Mouse (Mus musculus) neural tube, embryonic 15.5 days (tissue): ENCODE results near the gene Pcp4l1. TPM values are rescaled to one million over a fixed set of nuclear protein-coding genes. Genes with fewer than 3 reads are reported as not detected.

Experiments used
- ATAC-seq: fragments of 200-750 bp; cut with Nextera tagmentation; 2 replicates; pipeline ENCODE4 v1.8.0; 2017; ENCODE audit warnings: mild to moderate bottlenecking, moderate TSS enrichment, moderate library complexity; ENCODE audit not compliant: low FRiP score
- H3K27ac ChIP-seq: fragments of 300-500 bp; sonication (generic); replicated peaks from 2 replicates; pipeline ENCODE4 v1.5.1; 2015; ENCODE audit warnings: mild to moderate bottlenecking, inconsistent platforms
- H3K27me3 ChIP-seq: fragments of 300-500 bp; sonication (generic); replicated peaks from 2 replicates; pipeline ENCODE4 v1.6.1; 2015; ENCODE audit warnings: inconsistent platforms
- H3K36me3 ChIP-seq: fragments of 300-500 bp; sonication (generic); 2 replicates; pipeline ENCODE4 v1.6.1; 2015; ENCODE audit warnings: inconsistent platforms
- H3K4me1 ChIP-seq: fragments of 300-500 bp; sonication (generic); 2 replicates; pipeline ENCODE4 v1.6.1; 2015; ENCODE audit warnings: inconsistent platforms
- H3K4me2 ChIP-seq: fragments of 300-500 bp; sonication (generic); 2 replicates; pipeline ENCODE4 v1.6.1; 2015; ENCODE audit warnings: inconsistent platforms, mild to moderate bottlenecking, moderate library complexity
- H3K4me3 ChIP-seq: fragments of 300-500 bp; sonication (generic); replicated peaks from 2 replicates; pipeline ENCODE4 v1.5.1; 2015; ENCODE audit warnings: mild to moderate bottlenecking, inconsistent platforms
- H3K9ac ChIP-seq: fragments of 300-500 bp; sonication (generic); replicated peaks from 2 replicates; pipeline ENCODE4 v1.6.1; 2015; ENCODE audit warnings: mild to moderate bottlenecking, inconsistent platforms
- H3K9me3 ChIP-seq: fragments of 300-500 bp; sonication (generic); replicated peaks from 2 replicates; pipeline ENCODE4 v1.6.1; 2016; ENCODE audit warnings: inconsistent platforms
- WGBS: fragments of 180-500 bp; shearing (Covaris S2); methylation state at CpG from one replicate; pipeline ENCODE4 v1.1.7; 2015; ENCODE audit warnings: mixed read lengths; 5-methylcytosine and 5-hydroxymethylcytosine counted together
- polyA plus RNA-seq: library from polyadenylated mRNA; unstranded; fragments of >200 nt; fragmentation: Nextera tagmentation; extraction: Ambion mirVana; gene quantifications from 2 replicates; pipeline ENCODE4 v1.2.1, GENCODE M21; 2015

Gene Pcp4l1
- polyA plus RNA-seq, 1 experiment from 2014 or later, result 34.0 TPM

DNA sequence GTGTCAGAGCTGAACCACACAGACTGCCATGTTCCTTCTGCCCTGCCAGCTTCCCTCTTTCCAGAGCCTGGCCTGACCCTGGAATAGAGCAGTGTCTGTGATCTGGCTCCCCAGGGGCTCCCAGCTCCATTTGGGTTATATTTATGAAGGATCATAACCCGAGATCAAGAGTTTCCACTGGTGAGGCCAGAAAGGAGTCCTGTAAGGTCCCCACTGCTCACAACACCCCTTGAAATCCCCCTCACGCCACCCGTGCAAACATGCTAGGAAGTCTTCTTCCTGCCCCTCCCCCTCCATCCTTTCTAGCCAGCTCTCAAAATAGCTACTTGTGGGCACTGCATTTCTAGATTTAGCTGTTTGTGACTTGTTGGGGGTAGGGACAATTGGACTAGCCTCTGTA lies 12.4 kb downstream of the Pcp4l1 start:
- Histone ChIP-seq H3K27ac (no peak overlapping the region), H3K9me3 (no peaks in the 10 kb centered on the region), H3K4me1 (peaks cover 18% of the 10 kb centered on the region), H3K4me3 (no peak overlapping the region), H3K27me3 (no peaks in the 10 kb centered on the region), H3K9ac (no peak overlapping the region), H3K4me2 (no peak overlapping the region), H3K36me3 (no peaks in the 10 kb centered on the region)
- 72% methylated on average over 3 of the region's 3 CpGs for WGBS
- ATAC-seq, result no peak

DNA sequence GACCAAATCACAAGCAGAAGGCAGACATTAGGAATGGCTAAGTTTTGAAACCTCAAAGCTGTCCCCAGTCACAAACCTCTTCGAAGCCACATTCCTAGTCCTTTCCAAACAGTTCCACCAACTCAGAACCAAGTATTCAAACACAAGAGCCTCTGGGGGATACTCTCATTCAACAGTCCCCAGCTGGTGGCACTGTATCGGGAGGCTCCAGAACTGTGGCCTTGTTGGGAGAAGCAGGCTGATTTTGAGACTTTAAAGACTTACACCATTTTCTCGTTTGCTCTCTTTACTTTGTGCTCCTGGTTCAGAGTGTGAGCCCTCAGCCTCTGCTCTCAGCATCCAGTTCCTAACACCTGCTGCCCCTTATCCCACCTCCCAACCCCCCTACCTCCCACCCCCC lies 13.0 kb downstream of the Pcp4l1 start:
- ATAC-seq, result no peak
- Histone ChIP-seq H3K4me3 (no peak overlapping the region), H3K27me3 (no peaks in the 10 kb centered on the region), H3K27ac (no peak overlapping the region), H3K4me2 (no peak overlapping the region), H3K9me3 (no peaks in the 10 kb centered on the region), H3K9ac (no peak overlapping the region), H3K36me3 (no peaks in the 10 kb centered on the region), H3K4me1 (peaks cover 12% of the 10 kb centered on the region)
- WGBS, result 87% methylated on average over 3 of the region's 3 CpGs

DNA sequence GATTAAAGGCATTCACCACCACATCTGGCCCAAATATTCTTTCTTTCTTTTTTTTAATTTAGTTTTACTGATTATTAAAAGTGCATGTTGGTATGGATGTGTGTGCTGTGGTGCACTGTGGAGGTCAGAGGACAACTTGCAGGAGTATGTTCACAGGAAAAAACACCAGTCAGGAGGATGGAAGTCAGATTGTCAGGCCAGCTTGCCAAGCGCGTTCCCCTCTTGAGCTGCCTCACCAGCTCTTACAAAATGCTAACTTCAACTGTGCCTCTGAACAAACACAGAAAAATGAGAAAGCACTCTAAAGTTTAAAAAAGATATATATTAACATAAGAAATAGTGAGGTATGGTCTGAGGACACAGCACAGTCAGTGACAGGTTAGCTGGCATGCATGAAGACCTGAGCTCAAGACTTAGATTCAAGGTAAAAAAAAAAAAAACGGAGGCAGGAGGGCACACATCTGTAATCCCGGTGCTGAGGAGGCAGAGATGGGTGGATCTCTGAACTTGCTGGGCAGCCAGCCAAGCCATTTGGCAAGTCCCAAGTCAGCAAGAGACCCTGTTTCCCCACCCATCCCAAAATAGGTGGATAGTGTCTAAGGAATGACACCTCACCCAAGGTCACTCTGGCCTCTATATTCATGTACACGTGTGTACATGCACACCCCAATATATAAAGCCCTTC lies 16.4 kb downstream of the Pcp4l1 start:
- 76% methylated on average over 5 of the region's 5 CpGs for WGBS
- Histone ChIP-seq H3K9ac (no peak overlapping the region), H3K36me3 (no peaks in the 10 kb centered on the region), H3K27me3 (0 out of 2 replicates have a peak, but pooled peaks cover 4% of the 10 kb centered on the region), H3K4me2 (no peak overlapping the region), H3K27ac (no peak overlapping the region), H3K9me3 (no peaks in the 10 kb centered on the region), H3K4me1 (no peaks in the 10 kb centered on the region), H3K4me3 (no peak overlapping the region)
- ATAC-seq, result no peak

DNA sequence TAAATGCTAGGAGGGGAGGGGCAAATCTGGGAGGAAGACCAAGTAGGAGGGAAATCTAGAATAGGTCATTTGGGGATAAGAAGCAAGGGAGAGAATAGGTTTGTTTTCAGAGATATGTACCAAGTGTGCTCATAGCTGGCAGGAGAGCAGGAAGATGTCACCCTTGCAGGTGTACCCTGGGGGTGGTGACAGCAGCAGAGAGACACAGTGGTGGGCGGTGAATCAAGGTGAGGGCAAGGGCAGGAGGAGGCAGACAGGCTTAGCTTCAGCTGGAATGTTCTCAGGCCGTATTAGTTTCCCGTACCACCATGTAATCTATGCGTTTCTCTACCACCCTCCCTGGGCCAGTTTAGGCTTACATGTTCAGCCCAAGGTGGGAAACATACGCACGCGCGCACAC lies 23.3 kb downstream of the Pcp4l1 start:
- Histone ChIP-seq H3K27me3 (0 out of 2 replicates have a peak, but pooled peaks cover 4% of the 10 kb centered on the region), H3K27ac (no peak overlapping the region), H3K36me3 (no peaks in the 10 kb centered on the region), H3K9ac (no peak overlapping the region), H3K4me1 (no peaks in the 10 kb centered on the region), H3K9me3 (no peaks in the 10 kb centered on the region), H3K4me3 (no peak overlapping the region), H3K4me2 (no peak overlapping the region)
- ATAC-seq, result no peak
- 95% methylated on average over 8 of the region's 8 CpGs for WGBS

DNA sequence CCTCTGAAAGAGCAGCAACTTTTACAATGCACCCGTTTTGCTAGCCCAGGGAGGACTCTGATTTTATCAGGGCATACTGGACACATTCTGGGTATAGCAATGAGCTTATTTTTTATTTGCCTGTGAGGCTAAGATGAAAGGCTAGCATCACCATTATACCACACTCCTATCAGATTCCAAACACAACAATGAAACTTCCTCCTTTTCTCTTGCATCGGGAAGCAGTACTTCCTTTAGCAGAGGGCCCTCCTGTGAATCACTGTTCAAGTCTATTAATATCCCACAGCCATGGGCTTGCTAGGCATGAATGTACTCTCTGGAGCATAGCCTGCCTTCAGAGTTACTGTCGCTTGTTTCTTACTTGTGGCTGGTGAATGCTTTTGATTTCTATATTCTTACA lies 24.9 kb downstream of the Pcp4l1 start:
- H3K4me3 ChIP-seq, result no peak overlapping the region
- no peaks in the 10 kb centered on the region for H3K4me1 ChIP-seq
- WGBS, result 63% methylated on average over 3 of the region's 3 CpGs
- no peaks in the 10 kb centered on the region for H3K27me3 ChIP-seq
- no peak overlapping the region for H3K27ac ChIP-seq
- ATAC-seq, result no peak
- H3K9me3 ChIP-seq, result no peaks in the 10 kb centered on the region
- no peaks in the 10 kb centered on the region for H3K36me3 ChIP-seq
- H3K4me2 ChIP-seq, result no peak overlapping the region
- H3K9ac ChIP-seq, result no peak overlapping the region

DNA sequence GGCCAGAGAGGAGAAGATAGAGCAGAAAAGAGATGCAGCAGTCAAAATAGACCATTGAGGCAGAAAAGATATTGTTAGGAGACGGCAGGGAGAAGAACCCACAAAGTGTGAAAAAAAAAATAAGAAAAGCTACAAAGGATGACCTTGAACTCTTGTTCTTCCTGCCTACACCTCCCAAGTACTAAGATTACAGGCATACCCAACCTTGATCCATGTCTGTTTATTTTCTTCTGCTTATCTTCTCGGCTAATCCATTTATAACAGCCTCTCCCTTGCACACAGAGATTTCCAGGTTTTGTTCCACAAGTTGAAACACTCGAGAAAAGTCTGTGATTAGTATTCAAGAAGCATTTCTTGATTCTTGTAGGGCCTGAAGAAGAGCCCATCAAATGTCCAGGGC lies 26.2 kb downstream of the Pcp4l1 start:
- Histone ChIP-seq H3K4me3 (no peak overlapping the region), H3K36me3 (no peaks in the 10 kb centered on the region), H3K27ac (no peak overlapping the region), H3K4me2 (no peak overlapping the region), H3K9ac (no peak overlapping the region), H3K9me3 (no peaks in the 10 kb centered on the region), H3K4me1 (no peaks in the 10 kb centered on the region), H3K27me3 (0 out of 2 replicates have a peak, but pooled peaks cover 2% of the 10 kb centered on the region)
- WGBS, result 68% methylated on average over 3 of the region's 3 CpGs
- ATAC-seq, result no peak

DNA sequence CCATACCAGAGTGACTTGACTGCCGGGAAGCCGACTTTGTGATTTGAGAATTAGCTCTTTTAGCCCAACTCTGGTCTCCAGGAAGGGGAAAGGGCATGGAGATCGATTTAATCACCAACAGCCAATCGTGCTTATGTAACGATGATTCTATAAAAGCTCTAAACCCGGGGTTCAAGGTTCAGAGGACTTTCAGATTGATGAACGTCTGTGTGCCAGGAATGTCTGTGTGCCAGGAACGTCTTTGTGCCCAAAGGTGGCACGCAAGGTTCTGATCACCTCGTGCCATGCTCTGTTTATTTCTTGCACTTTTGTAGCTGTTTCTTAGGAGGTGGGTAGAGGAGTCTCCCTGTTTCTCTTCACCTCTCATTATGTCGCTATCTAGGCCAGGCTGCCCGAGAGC lies 27.2 kb downstream of the Pcp4l1 start:
- no peaks in the 10 kb centered on the region for H3K36me3 ChIP-seq
- no peak overlapping the region for H3K27ac ChIP-seq
- H3K4me3 ChIP-seq, result no peak overlapping the region
- 0 out of 2 replicates have a peak, but pooled peaks cover 2% of the 10 kb centered on the region for H3K27me3 ChIP-seq
- WGBS, result 91% methylated on average over 12 of the region's 12 CpGs
- ATAC-seq, result no peak
- no peak overlapping the region for H3K4me2 ChIP-seq
- H3K9ac ChIP-seq, result no peak overlapping the region
- no peaks in the 10 kb centered on the region for H3K4me1 ChIP-seq
- no peaks in the 10 kb centered on the region for H3K9me3 ChIP-seq

DNA sequence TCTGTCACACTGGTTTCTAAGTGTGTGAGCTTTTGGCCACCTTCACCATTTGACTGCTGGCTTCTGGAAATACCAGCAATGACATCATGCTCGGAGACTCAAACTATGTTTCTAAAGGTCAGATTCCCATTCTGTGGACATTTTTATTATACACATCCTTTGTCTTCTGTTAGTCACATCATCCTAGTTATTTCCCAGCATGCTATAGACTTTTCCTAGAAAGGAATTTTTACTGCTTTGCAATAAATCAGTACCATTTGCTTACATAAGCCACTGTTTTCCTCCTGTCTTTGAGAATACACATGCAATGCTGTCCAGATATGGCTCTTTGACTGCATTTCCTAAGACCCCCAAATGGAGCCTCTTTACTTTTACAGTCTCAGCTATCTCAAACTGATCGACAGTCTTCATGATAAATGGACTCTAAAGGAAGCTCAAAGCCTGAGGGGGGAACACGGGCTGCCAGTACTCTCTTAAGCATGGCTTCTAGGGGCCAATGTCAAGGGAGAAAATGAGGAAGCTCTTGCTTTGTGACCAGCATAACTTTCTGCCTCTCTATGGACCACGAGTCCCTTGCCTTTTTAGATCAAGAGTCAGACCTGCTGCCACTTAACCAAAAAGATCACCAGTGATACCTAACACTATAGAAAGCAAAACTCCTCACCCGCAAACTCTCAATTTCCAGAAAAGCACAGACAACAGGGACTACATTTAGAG lies 30.3 kb downstream of the Pcp4l1 start:
- H3K4me1 ChIP-seq, result no peaks in the 10 kb centered on the region
- no peak overlapping the region for H3K27ac ChIP-seq
- ATAC-seq, result no peak
- no peaks in the 10 kb centered on the region for H3K9me3 ChIP-seq
- no peak overlapping the region for H3K9ac ChIP-seq
- H3K36me3 ChIP-seq, result no peaks in the 10 kb centered on the region
- H3K27me3 ChIP-seq, result 0 out of 2 replicates have a peak, but pooled peaks cover 2% of the 10 kb centered on the region
- H3K4me3 ChIP-seq, result no peak overlapping the region
- no peak overlapping the region for H3K4me2 ChIP-seq
- 70% methylated on average over 5 of the region's 5 CpGs for WGBS

DNA sequence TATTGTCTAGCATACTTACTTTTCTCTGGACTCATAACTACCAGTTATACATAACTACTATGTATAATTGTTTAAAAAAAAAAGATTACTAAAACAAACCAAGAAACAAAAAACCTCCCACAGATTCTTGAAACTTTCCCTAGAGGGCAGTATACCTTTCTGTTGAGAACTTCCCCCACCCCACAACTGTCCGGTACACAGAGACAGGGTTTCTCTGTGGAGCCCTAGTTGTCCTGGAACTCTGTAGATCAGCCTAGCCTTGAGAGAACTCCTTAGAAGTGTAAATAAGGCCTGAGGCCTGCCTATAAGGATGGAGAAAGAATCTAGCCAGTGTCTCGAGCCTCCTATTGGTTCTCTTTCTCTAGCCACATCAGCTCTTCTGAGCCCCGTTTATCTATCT lies 31.8 kb downstream of the Pcp4l1 start:
- Histone ChIP-seq H3K27me3 (peaks cover 13% of the 10 kb centered on the region), H3K4me3 (no peak overlapping the region), H3K9ac (no peak overlapping the region), H3K9me3 (no peaks in the 10 kb centered on the region), H3K4me1 (peaks cover 8% of the 10 kb centered on the region), H3K4me2 (no peak overlapping the region), H3K36me3 (no peaks in the 10 kb centered on the region), H3K27ac (no peak overlapping the region)
- no peak for ATAC-seq
- WGBS, result 35% methylated on average over 3 of the region's 3 CpGs

DNA sequence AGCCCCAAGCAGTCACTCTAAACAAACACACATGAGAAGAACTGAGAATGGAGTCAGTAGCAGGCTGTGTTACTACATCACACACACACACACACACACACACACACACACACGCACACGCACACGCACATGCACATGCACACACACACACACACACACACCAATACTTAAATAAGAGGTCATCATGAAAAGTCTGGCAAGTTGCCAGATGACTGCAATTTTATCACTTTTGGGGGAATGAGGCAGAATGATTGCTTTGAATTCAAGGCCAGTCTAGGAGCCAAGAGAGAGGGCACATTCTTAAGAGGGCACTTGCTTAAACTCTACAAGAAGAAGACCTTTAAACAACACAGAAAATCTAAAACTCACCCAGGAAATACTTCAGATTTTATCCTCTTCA lies 33.5 kb downstream of the Pcp4l1 start:
- peaks cover 27% of the 10 kb centered on the region for H3K27me3 ChIP-seq
- no peaks in the 10 kb centered on the region for H3K9me3 ChIP-seq
- 84% methylated on average over 3 of the region's 3 CpGs for WGBS
- no peak overlapping the region for H3K4me2 ChIP-seq
- peaks cover 9% of the 10 kb centered on the region for H3K4me1 ChIP-seq
- no peak overlapping the region for H3K4me3 ChIP-seq
- no peaks in the 10 kb centered on the region for H3K36me3 ChIP-seq
- ATAC-seq, result no peak
- no peak overlapping the region for H3K9ac ChIP-seq
- no peak overlapping the region for H3K27ac ChIP-seq

DNA sequence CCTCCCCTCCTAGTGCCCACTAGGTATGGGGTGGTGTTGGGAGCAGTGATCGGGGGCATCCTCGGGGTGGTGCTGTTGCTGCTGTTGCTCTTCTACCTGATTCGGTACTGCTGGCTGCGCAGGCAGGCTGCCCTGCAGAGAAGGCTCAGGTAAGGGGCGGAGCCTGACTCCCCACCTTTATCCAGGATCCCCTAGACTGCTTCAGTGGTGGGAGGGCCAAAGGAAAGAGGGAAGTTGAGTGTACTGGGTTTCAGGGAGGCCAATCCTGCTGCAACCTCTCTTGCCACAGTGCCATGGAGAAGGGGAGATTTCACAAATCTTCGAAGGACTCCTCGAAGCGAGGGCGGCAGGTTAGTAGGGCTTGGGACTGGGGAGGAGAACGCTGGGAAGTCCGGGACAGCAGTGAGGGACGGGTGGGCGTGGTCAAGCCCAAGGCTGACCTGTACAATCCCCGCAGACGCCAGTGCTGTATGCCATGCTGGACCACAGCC lies 36.5 kb downstream of the Pcp4l1 start:
- Histone ChIP-seq H3K27me3 (peaks cover 34% of the 10 kb centered on the region), H3K9me3 (no peaks in the 10 kb centered on the region), H3K4me3 (peak overlapping the region; percentile 16; the same call in 1 of the 2 replicates), H3K9ac (no peak overlapping the region), H3K4me1 (peaks cover 9% of the 10 kb centered on the region), H3K27ac (no peak overlapping the region), H3K4me2 (peak overlapping the region; percentile 48), H3K36me3 (no peaks in the 10 kb centered on the region)
- 3% methylated on average over 15 of the region's 15 CpGs for WGBS
- no peak for ATAC-seq

DNA sequence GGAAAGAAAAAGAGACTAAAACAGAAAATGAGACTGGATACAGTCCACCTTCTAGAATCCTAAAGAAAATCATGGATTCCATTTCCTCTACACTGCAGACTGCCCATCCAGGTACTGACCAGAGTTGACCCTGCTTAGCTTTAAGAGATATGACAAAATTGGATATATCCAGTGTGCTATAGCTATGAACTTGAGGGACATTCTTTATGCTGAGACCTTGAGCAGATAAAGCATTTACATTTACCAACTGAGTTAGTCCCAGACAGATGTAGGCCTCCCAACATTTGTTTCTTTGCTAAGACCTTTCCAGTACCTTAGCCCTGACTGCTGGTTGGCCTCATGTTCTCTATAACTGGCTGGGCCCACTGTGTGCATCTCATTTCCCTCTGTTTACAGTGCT lies 38.1 kb downstream of the Pcp4l1 start:
- H3K36me3 ChIP-seq, result no peaks in the 10 kb centered on the region
- H3K4me3 ChIP-seq, result no peak overlapping the region
- peaks cover 34% of the 10 kb centered on the region for H3K27me3 ChIP-seq
- H3K4me2 ChIP-seq, result no peak overlapping the region
- ATAC-seq, result no peak
- H3K27ac ChIP-seq, result no peak overlapping the region
- H3K9me3 ChIP-seq, result no peaks in the 10 kb centered on the region
- no peak overlapping the region for H3K9ac ChIP-seq
- peaks cover 9% of the 10 kb centered on the region for H3K4me1 ChIP-seq
